Mouse (Mus musculus): Measurements from ENCODE around the gene Timm50.

The Timm50 gene

DNA sequence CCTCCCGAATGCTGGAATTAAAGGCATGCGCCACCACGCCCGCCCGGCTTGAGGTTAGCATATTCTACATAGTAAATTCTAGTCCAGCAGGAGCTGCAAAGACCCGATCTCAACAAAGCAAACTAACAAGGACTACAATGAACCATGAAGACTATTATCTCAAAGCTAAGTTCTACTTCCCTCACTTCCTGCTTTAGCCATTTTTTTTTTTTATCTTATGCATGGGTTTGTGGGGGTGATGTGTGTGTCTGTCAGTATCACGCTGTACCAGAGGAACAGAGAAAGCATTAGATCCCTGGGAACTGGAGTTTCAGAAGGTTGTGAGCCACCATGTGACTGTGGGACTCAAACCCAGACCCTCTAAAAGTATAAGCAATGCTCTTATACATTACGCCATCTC is 13.4 kb upstream of the Timm50 start:
- DNase-seq (ENCODE audit: low spot score), result no peak

- no peak for DNase-seq (ENCODE audit: low spot score)
Measured at GRCm38 (mm10) chr7:28321974-28322720, 10.3 kb upstream of the Timm50 start.

DNA sequence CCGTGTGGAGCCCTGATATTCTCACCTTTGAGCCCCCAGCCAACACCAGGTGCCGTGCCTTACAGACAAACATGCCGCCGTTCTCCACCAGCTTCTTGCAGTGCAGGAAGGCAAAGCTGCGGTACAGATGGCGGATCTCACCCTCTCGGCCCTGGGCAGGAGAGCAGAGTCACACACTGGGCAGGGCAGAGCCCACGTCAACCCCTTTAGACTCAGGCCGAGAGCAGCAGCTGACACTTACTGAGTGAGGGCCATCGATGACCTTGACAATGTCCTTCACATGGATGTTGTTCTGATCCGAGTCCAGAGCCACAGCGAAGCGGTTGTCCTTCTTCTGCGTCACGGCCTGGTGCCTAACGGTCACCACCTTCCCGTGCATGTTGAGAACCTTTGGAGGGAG is 6.8 kb upstream of the Timm50 start:
- DNase-seq (ENCODE audit: low spot score), result no peak

DNA sequence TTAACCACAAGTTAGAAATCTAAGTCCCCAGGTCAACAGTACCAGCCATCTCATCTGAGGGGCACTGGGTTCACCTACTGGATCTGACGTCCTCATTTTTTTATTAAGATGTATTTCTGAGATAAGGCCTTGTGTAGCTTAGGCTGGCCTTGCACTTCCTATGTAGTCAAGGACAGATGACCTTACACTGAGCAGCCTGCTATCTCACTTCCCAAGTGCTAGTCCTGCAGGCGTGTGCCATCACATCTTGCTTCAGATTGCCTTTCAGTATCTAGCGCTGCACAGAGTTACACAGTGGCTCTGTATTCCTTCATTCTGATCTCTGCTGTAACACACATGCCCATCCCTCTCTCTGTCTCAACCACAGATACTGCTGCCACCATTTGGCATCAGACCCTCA is 6.2 kb upstream of the Timm50 start:
- no peak for DNase-seq (ENCODE audit: low spot score)

DNA sequence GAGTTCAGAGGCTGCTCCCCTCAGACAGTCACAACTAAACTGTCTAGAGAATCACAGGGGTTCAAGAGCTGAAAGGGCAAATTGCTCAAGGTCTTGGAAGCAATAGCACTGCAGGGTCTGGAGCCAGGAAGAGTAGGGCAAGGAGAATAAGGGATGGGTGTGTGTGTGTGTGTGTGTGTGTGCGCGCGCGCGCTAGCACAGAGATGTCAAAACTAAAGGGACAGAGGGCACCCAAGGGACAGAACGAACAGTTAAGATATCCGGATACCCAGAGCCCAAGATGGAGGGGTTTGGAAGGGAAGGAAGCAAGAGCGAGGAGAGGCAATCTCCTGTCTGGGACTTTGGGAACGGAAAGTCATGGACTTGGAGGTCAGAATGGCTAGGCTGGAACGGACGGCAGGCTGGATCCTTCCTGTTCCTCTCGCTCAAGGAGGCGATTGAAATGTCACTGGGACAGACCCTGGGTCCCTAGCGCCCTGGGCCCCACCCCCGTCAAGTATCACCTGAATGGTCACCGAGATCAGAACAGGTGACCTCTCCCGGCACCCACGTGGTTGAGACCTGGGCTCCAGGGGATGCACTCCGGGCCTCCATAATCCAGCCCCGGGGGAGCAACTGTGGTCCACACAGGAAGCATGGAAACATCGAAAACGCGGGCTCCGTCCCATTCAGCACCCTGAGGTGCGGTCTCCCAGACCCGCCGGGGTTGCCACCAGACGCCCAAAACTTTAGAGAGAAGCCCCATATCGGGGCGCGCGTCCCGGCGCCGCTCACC is 534 bp downstream of the Timm50 start:
- DNase-seq (ENCODE audit: low spot score), result peak; percentile 26

GRCm38 (mm10) chr7:28309737-28310136 is 2.1 kb downstream of the Timm50 start:
- DNase-seq (ENCODE audit: low spot score), result peak; percentile 20

- DNase-seq (ENCODE audit: low spot score), result no peak
Measured at GRCm38 (mm10) chr7:28306216-28306615, 5.7 kb downstream of the Timm50 start.

GRCm38 (mm10) chr7:28305641-28306040 is 6.2 kb downstream of the Timm50 start:
- no peak for DNase-seq (ENCODE audit: low spot score)

GRCm38 (mm10) chr7:28301616-28302433 is 10.0 kb downstream of the Timm50 start, which contains the start of gene Dll3:
Gene Dll3 (minus strand): TSS chr7:28302238.
- peak; percentile 56 for DNase-seq (ENCODE audit: low spot score)

GRCm38 (mm10) chr7:28298837-28299625 is 12.8 kb downstream of the Timm50 start:
- peak; percentile 77 for DNase-seq (ENCODE audit: low spot score)

DNA sequence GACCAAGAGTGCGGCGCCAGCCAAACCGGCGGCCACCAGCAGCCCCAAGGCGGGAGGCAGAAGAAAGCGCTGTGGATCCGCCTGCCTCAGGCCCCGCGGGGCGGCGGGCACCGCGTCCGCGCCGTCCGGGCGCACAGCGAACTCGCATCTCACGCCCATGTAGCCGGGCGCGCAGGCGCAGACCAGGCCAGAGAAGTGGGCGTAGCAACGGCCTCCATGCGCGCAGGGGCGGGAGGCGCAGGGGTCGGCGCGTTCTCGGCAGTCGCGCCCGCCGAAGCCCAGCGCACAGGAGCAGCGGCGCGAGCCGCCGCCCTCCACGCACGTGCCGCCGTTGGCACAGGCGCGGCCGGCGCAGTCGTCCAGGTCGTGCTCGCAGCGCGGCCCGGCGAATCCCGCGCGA is 17.4 kb downstream of the Timm50 start:
- DNase-seq (ENCODE audit: low spot score), result peak; percentile 71

GRCm38 (mm10) chr7:28290638-28291590 is 21.0 kb downstream of the Timm50 start, which contains the start of gene Selenov:
Gene Selenov (minus strand): TSS chr7:28291186.
- DNase-seq (ENCODE audit: low spot score), result no peak

GRCm38 (mm10) chr7:28290165-28290564 is 21.7 kb downstream of the Timm50 start:
- DNase-seq (ENCODE audit: low spot score), result no peak

DNA sequence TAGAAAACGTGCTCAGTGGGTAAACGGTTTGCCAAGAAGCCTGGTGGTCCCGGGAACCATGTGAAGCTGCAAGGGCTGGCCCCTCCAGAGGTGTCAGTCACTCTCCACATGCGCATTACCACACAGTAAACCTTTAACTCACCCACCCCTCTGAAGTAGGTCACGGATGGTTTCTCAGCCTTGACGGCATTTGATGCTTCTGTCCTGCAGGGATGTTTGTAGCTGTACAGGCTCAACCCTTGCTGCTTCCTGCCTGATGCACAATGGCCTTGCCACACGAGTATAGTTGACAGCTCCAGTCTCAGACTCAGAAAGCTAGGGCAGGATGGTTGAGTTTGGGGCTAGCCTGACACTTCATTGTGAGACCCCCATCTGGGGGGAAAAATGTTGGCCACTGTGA is 31.2 kb downstream of the Timm50 start:
- no peak for DNase-seq (ENCODE audit: low spot score)

DNA sequence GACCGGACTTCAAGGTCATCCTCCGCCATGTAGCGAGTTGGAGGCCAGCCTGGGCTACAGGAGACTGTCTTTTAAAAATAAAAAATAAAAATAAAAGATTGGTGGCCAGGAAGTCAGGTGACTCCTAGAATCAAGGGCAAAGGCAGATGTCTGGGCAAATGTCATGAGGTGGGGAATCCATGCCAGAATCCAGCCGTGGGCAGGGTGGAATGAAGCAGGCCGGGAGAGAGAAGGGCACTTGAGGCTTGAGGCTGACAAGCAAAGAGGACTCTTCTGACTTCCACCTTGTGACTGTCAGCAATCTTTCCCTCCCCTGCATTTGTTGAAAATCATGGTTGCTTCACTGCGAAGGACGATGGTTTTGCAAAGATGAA is 33.6 kb downstream of the Timm50 start:
- DNase-seq (ENCODE audit: low spot score), result no peak

- DNase-seq (ENCODE audit: low spot score), result peak; percentile 93
Measured at GRCm38 (mm10) chr7:28277615-28278278, 34.1 kb downstream of the Timm50 start, which contains the start of gene Eid2b. Gene Eid2b (plus strand): TSS chr7:28277739.

DNA sequence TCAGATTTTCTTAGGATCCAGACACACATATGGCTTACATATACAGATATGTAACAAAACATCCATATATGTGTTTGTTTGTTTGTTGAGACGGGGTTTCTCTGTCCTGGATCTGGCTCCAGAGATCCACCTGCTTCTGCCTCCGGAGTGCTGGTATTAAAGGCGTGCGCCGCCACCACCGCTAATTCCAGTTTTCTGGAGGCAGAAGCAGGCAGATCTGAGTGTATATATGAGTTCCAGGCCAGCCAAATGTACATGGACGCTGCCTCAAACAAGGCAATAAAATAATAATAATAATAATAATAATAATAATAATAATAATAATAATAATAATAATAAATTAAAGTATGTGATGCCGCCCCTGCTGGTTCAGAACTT is 34.6 kb downstream of the Timm50 start:
- no peak for DNase-seq (ENCODE audit: low spot score)

DNA sequence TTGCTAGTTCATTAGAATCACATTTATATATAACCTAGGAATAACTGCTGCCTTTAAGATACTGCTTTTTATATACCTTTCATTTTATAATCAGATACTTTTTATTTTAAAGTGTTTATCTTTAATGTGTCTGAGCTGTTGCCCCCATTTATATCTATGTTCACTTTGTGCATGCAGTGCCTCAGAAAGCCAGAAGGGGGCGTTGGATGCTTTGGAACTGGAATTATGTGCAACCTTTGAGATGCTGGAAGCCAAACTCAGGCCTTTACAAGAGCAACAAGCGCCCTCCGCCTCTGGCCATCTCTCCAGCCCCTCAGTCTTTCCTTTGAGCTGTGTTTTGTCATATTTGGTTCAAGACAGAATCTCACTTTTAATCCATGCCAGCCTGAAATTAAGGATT is 40.1 kb downstream of the Timm50 start:
- DNase-seq (ENCODE audit: low spot score), result no peak

DNA sequence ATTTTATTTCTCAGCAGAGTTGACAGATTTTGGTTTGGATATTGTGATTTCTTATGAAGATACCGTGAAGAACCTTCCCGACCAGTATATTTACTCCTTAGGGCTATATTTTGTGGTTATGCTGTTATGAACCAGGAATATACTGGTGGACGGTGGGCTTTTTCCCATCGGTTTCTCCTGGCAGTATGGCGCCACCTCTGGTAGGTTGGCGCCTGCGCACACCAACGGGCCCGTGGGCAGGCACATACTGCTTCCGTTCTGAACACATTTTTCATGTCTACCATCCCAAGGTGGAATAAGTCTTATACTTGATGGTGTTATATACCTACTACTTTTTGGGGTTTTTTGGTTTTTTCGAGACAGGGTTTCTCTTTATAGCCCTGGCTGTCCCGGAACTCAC is 42.5 kb downstream of the Timm50 start:
- peak; percentile 23 for DNase-seq (ENCODE audit: low spot score)

GRCm38 (mm10) chr7:28268576-28268975 is 43.3 kb downstream of the Timm50 start:
- no peak for DNase-seq (ENCODE audit: low spot score)

All from MN1 (cell line).